Mouse (Mus musculus): Measurements from ENCODE around the gene Spdye4c.

The Spdye4c gene

GRCm38 (mm10) chr2:128590909-128591308, at the start of gene Spdye4c:
TSS of gene Spdye4c (plus strand) at chr2:128591209.
- no peak for DNase-seq (ENCODE audit: low read depth)

- no peak for DNase-seq (ENCODE audit: low read depth)
Measured at GRCm38 (mm10) chr2:128543495-128543894, 47.5 kb upstream of the Spdye4c start.

- peak; percentile 50 for DNase-seq (ENCODE audit: low read depth)
Measured at GRCm38 (mm10) chr2:128544421-128545137, 46.4 kb upstream of the Spdye4c start.

GRCm38 (mm10) chr2:128545447-128545846, 45.6 kb upstream of the Spdye4c start:
- DNase-seq (ENCODE audit: low read depth): no peak

GRCm38 (mm10) chr2:128547079-128547478, 43.9 kb upstream of the Spdye4c start:
- no peak for DNase-seq (ENCODE audit: low read depth)

- no peak for DNase-seq (ENCODE audit: low read depth)
Measured at GRCm38 (mm10) chr2:128548262-128548661, 42.7 kb upstream of the Spdye4c start.

- no peak for DNase-seq (ENCODE audit: low read depth)
Measured at GRCm38 (mm10) chr2:128549561-128549960, 41.4 kb upstream of the Spdye4c start.

- DNase-seq (ENCODE audit: low read depth): no peak
Measured at GRCm38 (mm10) chr2:128549963-128550362, 41.0 kb upstream of the Spdye4c start.

- DNase-seq (ENCODE audit: low read depth): no peak
Measured at GRCm38 (mm10) chr2:128552080-128552791, 38.8 kb upstream of the Spdye4c start.

- no peak for DNase-seq (ENCODE audit: low read depth)
Measured at GRCm38 (mm10) chr2:128552798-128553720, 38.0 kb upstream of the Spdye4c start.

GRCm38 (mm10) chr2:128555082-128555481, 35.9 kb upstream of the Spdye4c start:
- DNase-seq (ENCODE audit: low read depth): no peak

- no peak for DNase-seq (ENCODE audit: low read depth)
Measured at GRCm38 (mm10) chr2:128564195-128564594, 26.8 kb upstream of the Spdye4c start.

GRCm38 (mm10) chr2:128565904-128566303, 25.1 kb upstream of the Spdye4c start:
- no peak for DNase-seq (ENCODE audit: low read depth)

GRCm38 (mm10) chr2:128566304-128567147, 24.5 kb upstream of the Spdye4c start:
- no peak for DNase-seq (ENCODE audit: low read depth)

- no peak for DNase-seq (ENCODE audit: low read depth)
Measured at GRCm38 (mm10) chr2:128568018-128568417, 23.0 kb upstream of the Spdye4c start.

- no peak for DNase-seq (ENCODE audit: low read depth)
Measured at GRCm38 (mm10) chr2:128568490-128568889, 22.5 kb upstream of the Spdye4c start.

- DNase-seq (ENCODE audit: low read depth): no peak
Measured at GRCm38 (mm10) chr2:128571001-128571400, 20.0 kb upstream of the Spdye4c start.

GRCm38 (mm10) chr2:128572726-128573624, 18.0 kb upstream of the Spdye4c start:
- DNase-seq (ENCODE audit: low read depth): peak; percentile 75

- DNase-seq (ENCODE audit: low read depth): no peak
Measured at GRCm38 (mm10) chr2:128582881-128583280, 8.1 kb upstream of the Spdye4c start.

GRCm38 (mm10) chr2:128592301-128592700, 1.3 kb downstream of the Spdye4c start:
- DNase-seq (ENCODE audit: low read depth): no peak
